Mouse (Mus musculus): ENCODE data around the gene Man2b1. TPM values are rescaled to one million over a fixed set of nuclear protein-coding genes. Genes with fewer than 3 reads are reported as not detected.
"Not testable (repeated sequence)": the region's sequence is repeated elsewhere in the genome, so short reads cannot be mapped to it uniquely, and the experiment has no call there.

Gene Man2b1
- polyA plus RNA-seq, 1 experiment from 2014 or later: 72.4 TPM

- H3K4me3 ChIP-seq (ENCODE audit: low read length): peak within 1 kb of the TSS; percentile 95
- peaks cover 16% of the 10 kb centered on the region for H3K4me1 ChIP-seq (ENCODE audit: control insufficient read depth, insufficient read depth, low read length)
- H3K36me3 ChIP-seq (ENCODE audit: control insufficient read depth, insufficient read depth, low read length): 0 out of 2 replicates have a peak, but pooled peaks cover 5% of the 10 kb centered on the region
- H3K9me3 ChIP-seq (ENCODE audit: control insufficient read depth, low read length): no peaks in the 10 kb centered on the region
- no peaks in the 10 kb centered on the region for H3K27me3 ChIP-seq (replicated peaks; ENCODE audit: control insufficient read depth, insufficient read depth, low read length)
- under 1% methylated on average over 30 of the region's 30 CpGs for WGBS
- peak within 1 kb of the TSS; percentile 90 for H3K4me2 ChIP-seq (ENCODE audit: low read depth, low read length)
- H3K27ac ChIP-seq (ENCODE audit: low read length): peak within 1 kb of the TSS; percentile 85
- peak within 1 kb of the TSS; percentile 96 for H3K9ac ChIP-seq (ENCODE audit: low read depth, low read length)
- peak; percentile 8; the same call in 1 of the 2 replicates for ATAC-seq
These were observed 2.4 kb upstream of the Man2b1 start, which contains the start of gene Wdr83os for GRCm38 (mm10) chr8:85080532-85081215. Gene Wdr83os, plus strand, starts transcription at chr8:85080740.

GRCm38 (mm10) chr8:85081216-85081555 lies 1.9 kb upstream of the Man2b1 start, which contains the start of gene Wdr83:
Gene Wdr83, minus strand, starts transcription at chr8:85081306.
- peak within 1 kb of the TSS; percentile 90 for H3K4me2 ChIP-seq (ENCODE audit: low read depth, low read length)
- H3K9ac ChIP-seq (ENCODE audit: low read depth, low read length): peak within 1 kb of the TSS; percentile 96
- H3K4me3 ChIP-seq (ENCODE audit: low read length): peak within 1 kb of the TSS; percentile 95
- WGBS: 0% methylated on average over 9 of the region's 9 CpGs
- H3K27ac ChIP-seq (ENCODE audit: low read length): peak within 1 kb of the TSS; percentile 85
- no peaks in the 10 kb centered on the region for H3K27me3 ChIP-seq (replicated peaks; ENCODE audit: control insufficient read depth, insufficient read depth, low read length)
- no peaks in the 10 kb centered on the region for H3K9me3 ChIP-seq (ENCODE audit: control insufficient read depth, low read length)
- peak; percentile 52 for ATAC-seq
- H3K4me1 ChIP-seq (ENCODE audit: control insufficient read depth, insufficient read depth, low read length): peaks cover 16% of the 10 kb centered on the region
- H3K36me3 ChIP-seq (ENCODE audit: control insufficient read depth, insufficient read depth, low read length): 0 out of 2 replicates have a peak, but pooled peaks cover 8% of the 10 kb centered on the region

GRCm38 (mm10) chr8:85082169-85082568 lies 901 bp upstream of the Man2b1 start:
- H3K4me1 ChIP-seq (ENCODE audit: control insufficient read depth, insufficient read depth, low read length): peaks cover 16% of the 10 kb centered on the region
- H3K4me3 ChIP-seq (ENCODE audit: low read length); H3K27me3 ChIP-seq (replicated peaks; ENCODE audit: control insufficient read depth, insufficient read depth, low read length); H3K27ac ChIP-seq (ENCODE audit: low read length); H3K9me3 ChIP-seq (ENCODE audit: control insufficient read depth, low read length); ATAC-seq; H3K9ac ChIP-seq (ENCODE audit: low read depth, low read length); H3K4me2 ChIP-seq (ENCODE audit: low read depth, low read length): not testable (repeated sequence)
- WGBS: 86% methylated on average over 4 of the region's 4 CpGs
- H3K36me3 ChIP-seq (ENCODE audit: control insufficient read depth, insufficient read depth, low read length): peaks cover 12% of the 10 kb centered on the region; the same call in 1 of the 2 replicates

GRCm38 (mm10) chr8:85084633-85085032 lies 1.6 kb downstream of the Man2b1 start:
- peaks cover 18% of the 10 kb centered on the region; the same call in 1 of the 2 replicates for H3K36me3 ChIP-seq (ENCODE audit: control insufficient read depth, insufficient read depth, low read length)
- no peak for ATAC-seq
- H3K4me2 ChIP-seq (ENCODE audit: low read depth, low read length): no peak overlapping the region
- no peaks in the 10 kb centered on the region for H3K27me3 ChIP-seq (replicated peaks; ENCODE audit: control insufficient read depth, insufficient read depth, low read length)
- no peak overlapping the region for H3K9ac ChIP-seq (ENCODE audit: low read depth, low read length)
- WGBS: 81% methylated on average over 8 of the region's 8 CpGs
- no peak overlapping the region for H3K4me3 ChIP-seq (ENCODE audit: low read length)
- no peaks in the 10 kb centered on the region for H3K9me3 ChIP-seq (ENCODE audit: control insufficient read depth, low read length)
- no peak overlapping the region for H3K27ac ChIP-seq (ENCODE audit: low read length)
- H3K4me1 ChIP-seq (ENCODE audit: control insufficient read depth, insufficient read depth, low read length): peaks cover 13% of the 10 kb centered on the region

- no peaks in the 10 kb centered on the region for H3K9me3 ChIP-seq (ENCODE audit: control insufficient read depth, low read length)
- 74% methylated on average over 3 of the region's 3 CpGs for WGBS
- H3K4me2 ChIP-seq (ENCODE audit: low read depth, low read length): no peak overlapping the region
- H3K27me3 ChIP-seq (replicated peaks; ENCODE audit: control insufficient read depth, insufficient read depth, low read length): no peaks in the 10 kb centered on the region
- peaks cover 18% of the 10 kb centered on the region; the same call in 1 of the 2 replicates for H3K36me3 ChIP-seq (ENCODE audit: control insufficient read depth, insufficient read depth, low read length)
- no peak for ATAC-seq
- peaks cover 10% of the 10 kb centered on the region for H3K4me1 ChIP-seq (ENCODE audit: control insufficient read depth, insufficient read depth, low read length)
- H3K4me3 ChIP-seq (ENCODE audit: low read length): no peak overlapping the region
- no peak overlapping the region for H3K9ac ChIP-seq (ENCODE audit: low read depth, low read length)
- no peak overlapping the region for H3K27ac ChIP-seq (ENCODE audit: low read length)
These were observed 3.2 kb downstream of the Man2b1 start for GRCm38 (mm10) chr8:85086238-85086637.

- H3K4me2 ChIP-seq (ENCODE audit: low read depth, low read length): no peak overlapping the region
- WGBS: 84% methylated on average over 2 of the region's 2 CpGs
- H3K27me3 ChIP-seq (replicated peaks; ENCODE audit: control insufficient read depth, insufficient read depth, low read length): no peaks in the 10 kb centered on the region
- no peak overlapping the region for H3K4me3 ChIP-seq (ENCODE audit: low read length)
- peaks cover 18% of the 10 kb centered on the region; the same call in 1 of the 2 replicates for H3K36me3 ChIP-seq (ENCODE audit: control insufficient read depth, insufficient read depth, low read length)
- H3K9ac ChIP-seq (ENCODE audit: low read depth, low read length): no peak overlapping the region
- H3K27ac ChIP-seq (ENCODE audit: low read length): no peak overlapping the region
- H3K9me3 ChIP-seq (ENCODE audit: control insufficient read depth, low read length): no peaks in the 10 kb centered on the region
- no peak for ATAC-seq
- no peaks in the 10 kb centered on the region for H3K4me1 ChIP-seq (ENCODE audit: control insufficient read depth, insufficient read depth, low read length)
These were observed 5.7 kb downstream of the Man2b1 start for GRCm38 (mm10) chr8:85088771-85089170.

- no peak overlapping the region for H3K4me2 ChIP-seq (ENCODE audit: low read depth, low read length)
- H3K27ac ChIP-seq (ENCODE audit: low read length): no peak overlapping the region
- no peaks in the 10 kb centered on the region for H3K27me3 ChIP-seq (replicated peaks; ENCODE audit: control insufficient read depth, insufficient read depth, low read length)
- peaks cover 11% of the 10 kb centered on the region for H3K36me3 ChIP-seq (ENCODE audit: control insufficient read depth, insufficient read depth, low read length)
- H3K9me3 ChIP-seq (ENCODE audit: control insufficient read depth, low read length): no peaks in the 10 kb centered on the region
- H3K9ac ChIP-seq (ENCODE audit: low read depth, low read length): no peak overlapping the region
- 85% methylated on average over 11 of the region's 11 CpGs for WGBS
- no peaks in the 10 kb centered on the region for H3K4me1 ChIP-seq (ENCODE audit: control insufficient read depth, insufficient read depth, low read length)
- no peak for ATAC-seq
- no peak overlapping the region for H3K4me3 ChIP-seq (ENCODE audit: low read length)
These were observed 7.8 kb downstream of the Man2b1 start for GRCm38 (mm10) chr8:85090856-85091255.

GRCm38 (mm10) chr8:85091526-85092090 lies 8.5 kb downstream of the Man2b1 start:
- peaks cover 10% of the 10 kb centered on the region for H3K36me3 ChIP-seq (ENCODE audit: control insufficient read depth, insufficient read depth, low read length)
- ATAC-seq: no peak
- H3K9me3 ChIP-seq (ENCODE audit: control insufficient read depth, low read length): no peaks in the 10 kb centered on the region
- H3K4me3 ChIP-seq (ENCODE audit: low read length): no peak overlapping the region
- no peak overlapping the region for H3K9ac ChIP-seq (ENCODE audit: low read depth, low read length)
- no peaks in the 10 kb centered on the region for H3K4me1 ChIP-seq (ENCODE audit: control insufficient read depth, insufficient read depth, low read length)
- no peak overlapping the region for H3K27ac ChIP-seq (ENCODE audit: low read length)
- no peak overlapping the region for H3K4me2 ChIP-seq (ENCODE audit: low read depth, low read length)
- 37% methylated on average over 21 of the region's 21 CpGs for WGBS
- no peaks in the 10 kb centered on the region for H3K27me3 ChIP-seq (replicated peaks; ENCODE audit: control insufficient read depth, insufficient read depth, low read length)

- Histone ChIP-seq H3K27me3 (replicated peaks; ENCODE audit: control insufficient read depth, insufficient read depth, low read length) (no peaks in the 10 kb centered on the region), H3K4me3 (ENCODE audit: low read length) (no peak overlapping the region), H3K36me3 (ENCODE audit: control insufficient read depth, insufficient read depth, low read length) (peaks cover 7% of the 10 kb centered on the region), H3K4me2 (ENCODE audit: low read depth, low read length) (no peak overlapping the region), H3K4me1 (ENCODE audit: control insufficient read depth, insufficient read depth, low read length) (no peaks in the 10 kb centered on the region), H3K9ac (ENCODE audit: low read depth, low read length) (no peak overlapping the region), H3K27ac (ENCODE audit: low read length) (no peak overlapping the region), H3K9me3 (ENCODE audit: control insufficient read depth, low read length) (no peaks in the 10 kb centered on the region)
- 93% methylated on average over 13 of the region's 13 CpGs for WGBS
- ATAC-seq: no peak
These were observed 12.0 kb downstream of the Man2b1 start for GRCm38 (mm10) chr8:85095051-85095450.

All from intestine, embryonic 16.5 days (tissue).